Mouse (Mus musculus) lung, adult 2 months (tissue): ENCODE measurements around the gene Acaa1a.

Source experiments
- CTCF ChIP-seq: fragments of 200-500 bp; IDR thresholded peaks from 2 replicates; pipeline ENCODE4 v1.5.1; 2011; ENCODE audit warnings: mild to moderate bottlenecking, low read length, control low read depth; ENCODE audit not compliant: insufficient read depth
- POLR2A ChIP-seq: fragments of 200-500 bp; IDR thresholded peaks from 2 replicates; pipeline ENCODE4 v1.6.1; 2011; ENCODE audit warnings: low read depth, mild to moderate bottlenecking, control low read depth, low read length, borderline replicate concordance; ENCODE audit errors: extremely low read depth

GRCm38 (mm10) chr9:119346376-119346775, 6.9 kb downstream of the Acaa1a start:
- TF ChIP-seq CTCF, result no peak
- no peak for TF ChIP-seq POLR2A
